Mouse (Mus musculus) monocyte, adult 2 months (primary cell): ENCODE data around the gene Flt3.

Experiments
- DNase-seq, 2 experiments: peaks; one replicate each; pipeline ENCODE4 v3.0.0; 2022; ENCODE audit warnings: low spot score in 2 of 2, low read depth in 1 of 2

Gene Flt3

DNA sequence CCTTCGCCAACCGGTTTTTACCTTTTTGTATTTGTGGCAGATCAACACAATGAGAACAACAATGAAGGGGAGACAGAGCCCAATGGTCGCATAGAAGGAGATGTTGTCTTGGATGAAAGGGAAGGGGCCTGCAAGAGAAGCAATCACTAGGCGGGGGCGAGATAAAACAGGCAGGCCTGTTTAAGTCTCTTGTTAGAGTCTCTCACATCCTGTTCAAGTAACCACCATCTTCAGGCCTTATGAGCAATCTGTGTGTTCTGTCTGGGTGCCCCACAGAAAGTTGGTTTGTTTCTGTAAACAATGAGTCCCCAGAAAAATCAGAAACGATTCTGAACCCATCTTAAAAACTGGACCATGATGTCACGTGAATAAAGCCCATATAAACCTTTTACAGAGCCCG is 45.3 kb downstream of the Flt3 start:
- DNase-seq, result no peak

- no peak for DNase-seq
Observed at GRCm38 (mm10) chr5:147354161-147354780, 46.0 kb downstream of the Flt3 start.

GRCm38 (mm10) chr5:147351931-147352330 is 48.4 kb downstream of the Flt3 start:
- DNase-seq, result no peak

- no peak for DNase-seq
Observed at GRCm38 (mm10) chr5:147345981-147346380, 54.3 kb downstream of the Flt3 start.

DNA sequence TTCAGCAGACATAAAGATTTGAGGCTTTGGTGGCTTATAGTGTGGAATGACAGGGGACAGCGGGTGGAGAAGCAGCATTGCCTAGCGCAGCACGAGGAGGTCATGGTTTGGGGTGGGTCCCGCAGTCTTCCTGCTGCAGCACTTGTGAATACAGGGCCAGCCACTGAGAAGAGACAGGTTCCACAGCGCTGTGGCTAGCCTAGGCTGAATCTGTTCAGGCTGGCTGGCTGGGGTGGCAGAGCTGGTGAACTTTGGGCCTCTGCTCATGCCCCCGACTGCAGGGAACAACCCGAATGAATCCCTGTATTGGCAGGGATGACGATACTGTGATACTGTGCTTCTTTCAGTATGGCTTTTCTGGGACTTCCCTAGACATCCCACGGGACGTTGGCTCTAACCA is 56.4 kb downstream of the Flt3 start:
- DNase-seq, result no peak

- DNase-seq, result no peak
Observed at GRCm38 (mm10) chr5:147342901-147343300, 57.4 kb downstream of the Flt3 start.

GRCm38 (mm10) chr5:147340741-147341414 is 59.4 kb downstream of the Flt3 start:
- DNase-seq, result no peak

- no peak for DNase-seq
Observed at GRCm38 (mm10) chr5:147339560-147339959, 60.7 kb downstream of the Flt3 start.

GRCm38 (mm10) chr5:147338967-147339366 is 61.3 kb downstream of the Flt3 start:
- no peak for DNase-seq

DNA sequence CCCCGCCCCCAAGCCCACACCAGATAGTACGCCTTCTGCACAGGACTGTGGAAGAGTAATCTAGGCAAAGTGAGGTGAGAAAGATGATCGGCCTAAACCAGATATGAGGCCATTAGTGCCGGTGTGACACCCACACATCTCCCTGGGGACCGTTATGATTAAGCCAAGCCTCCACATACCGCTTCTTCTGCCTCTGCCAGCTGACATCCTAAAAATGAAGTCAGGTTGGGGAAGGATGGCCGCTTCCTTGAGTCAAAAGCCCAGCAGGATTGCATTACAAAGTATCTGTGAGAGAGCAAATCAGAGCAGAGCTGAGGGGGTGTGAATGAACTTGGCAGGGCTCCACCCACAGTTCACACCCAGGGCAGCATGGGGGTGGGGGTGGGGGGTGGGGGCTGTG is 67.6 kb downstream of the Flt3 start:
- DNase-seq, result no peak

DNA sequence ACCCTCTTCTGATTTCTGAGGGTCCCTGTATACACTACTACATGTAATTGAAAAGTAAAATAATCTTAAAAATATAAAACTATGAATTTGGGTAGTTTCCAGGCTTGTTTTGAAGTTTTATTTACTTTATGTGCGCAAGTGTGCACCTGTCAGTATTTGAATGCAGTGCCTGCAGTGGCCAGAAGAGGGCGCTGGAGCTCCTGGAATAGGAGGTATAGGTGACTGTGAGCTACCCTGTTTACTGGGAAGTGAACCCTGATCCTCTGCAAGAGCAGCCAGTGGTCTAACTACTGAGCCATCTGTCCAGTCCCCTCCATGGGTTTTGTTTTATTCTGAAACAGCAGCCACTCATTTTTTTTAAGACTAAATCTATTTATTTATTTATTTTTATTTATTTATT is 68.7 kb downstream of the Flt3 start:
- peak; percentile 17 to 58 for DNase-seq

- no peak for DNase-seq
Observed at GRCm38 (mm10) chr5:147329946-147330345, 70.3 kb downstream of the Flt3 start.

- no peak for DNase-seq
Observed at GRCm38 (mm10) chr5:147327636-147328035, 72.7 kb downstream of the Flt3 start.

- DNase-seq, result no peak
Observed at GRCm38 (mm10) chr5:147325931-147326330, 74.4 kb downstream of the Flt3 start.

DNA sequence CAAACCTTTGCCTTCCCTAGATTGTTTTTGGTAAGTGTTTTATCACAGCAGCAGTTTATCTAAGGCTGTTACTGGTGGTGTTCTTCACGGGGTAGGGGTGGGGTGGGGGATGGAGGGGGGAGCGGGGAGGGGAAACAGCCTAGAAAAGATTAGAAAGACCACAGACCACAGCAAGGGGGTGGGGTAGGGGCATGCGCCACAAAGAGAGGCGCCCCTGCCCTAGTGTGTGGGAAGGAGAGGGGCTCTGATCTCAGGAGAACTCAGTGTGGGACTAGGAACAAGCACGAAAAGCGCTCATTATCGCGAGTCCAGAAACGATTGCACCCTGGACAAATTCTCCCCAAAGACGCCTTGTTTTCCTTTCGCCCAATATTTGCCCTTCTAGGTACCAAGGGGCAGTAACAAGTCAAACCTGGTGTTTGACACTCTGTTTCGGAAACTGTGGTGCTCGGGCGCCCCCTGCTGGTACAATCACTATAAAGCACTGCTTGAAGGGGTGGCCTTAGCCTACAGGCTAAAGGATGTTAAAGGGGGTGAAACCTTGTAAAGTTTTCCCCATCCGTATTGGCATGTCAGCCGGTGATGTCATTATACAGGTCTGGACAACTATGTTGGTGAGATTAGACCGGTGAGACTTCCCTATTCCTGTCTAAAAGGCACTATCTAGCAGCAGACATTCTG is 76.9 kb downstream of the Flt3 start:
- peak in 1 of 2 experiments; percentile 65 for DNase-seq

DNA sequence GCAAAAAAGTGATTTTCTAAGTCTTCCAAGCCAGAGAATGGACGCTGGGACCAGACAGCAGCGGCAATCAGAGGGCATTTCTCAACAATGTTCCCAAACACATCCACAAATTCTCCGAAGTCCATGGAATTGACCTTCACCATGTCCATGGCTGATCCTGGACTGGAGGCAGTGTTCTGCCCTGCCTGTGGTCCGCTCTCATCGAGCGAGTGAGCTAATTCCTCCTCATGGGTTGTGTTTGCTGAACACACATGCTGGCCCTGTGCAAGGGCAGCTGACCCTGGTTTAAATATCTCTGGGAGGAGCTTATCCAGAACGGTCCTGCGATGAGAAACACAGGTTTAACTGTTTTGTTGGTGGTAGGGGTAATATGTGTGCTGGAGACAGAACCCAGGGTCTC is 78.1 kb downstream of the Flt3 start, which contains the start of gene Urad:
Gene Urad, minus strand, starts transcription at position 258 of the 400 bp plus-strand sequence.
- DNase-seq, result no peak

DNA sequence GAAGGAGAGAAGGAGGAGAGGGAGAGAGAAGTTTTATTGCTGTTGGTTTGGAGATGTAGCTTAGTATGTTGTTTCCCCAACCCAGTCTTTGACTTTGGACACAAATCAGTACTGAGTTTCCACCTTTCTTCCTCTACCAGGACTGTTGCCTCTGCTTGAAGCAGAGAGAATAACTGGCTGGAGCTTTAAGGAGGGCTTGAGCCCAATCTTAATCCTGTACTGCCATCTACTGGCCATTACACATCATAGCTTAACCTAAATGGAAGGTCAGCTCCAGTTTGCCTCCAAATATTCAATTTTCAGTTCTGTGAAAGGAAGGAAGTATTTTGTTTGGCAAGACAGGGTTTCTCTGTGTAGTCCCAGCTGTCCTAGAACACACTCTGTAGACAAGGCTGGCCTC is 80.6 kb downstream of the Flt3 start:
- no peak for DNase-seq

- DNase-seq, result no peak
Observed at GRCm38 (mm10) chr5:147317991-147318390, 82.3 kb downstream of the Flt3 start.

DNA sequence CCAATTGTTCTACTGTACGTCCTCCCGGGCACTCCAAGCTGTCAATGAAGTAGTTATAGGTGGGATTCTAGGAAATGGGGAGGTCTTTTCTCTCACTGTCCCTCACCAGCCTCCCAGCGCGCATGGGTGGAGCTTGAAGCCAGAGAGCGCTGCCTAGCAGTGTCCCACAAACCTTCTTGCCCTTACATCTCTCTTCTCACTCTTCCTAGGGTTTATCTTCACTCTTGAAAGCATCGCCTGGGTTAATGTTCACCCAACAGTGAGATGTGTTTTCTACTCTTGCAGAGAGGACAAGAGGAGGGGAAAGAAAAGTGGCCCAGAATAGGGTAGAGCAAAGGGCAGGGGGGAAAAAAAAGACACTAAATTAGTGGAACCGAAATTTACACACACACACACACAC is 83.0 kb downstream of the Flt3 start:
- DNase-seq, result no peak

GRCm38 (mm10) chr5:147315432-147316075 is 84.7 kb downstream of the Flt3 start:
- DNase-seq, result no peak

- no peak for DNase-seq
Observed at GRCm38 (mm10) chr5:147314646-147315431, 85.5 kb downstream of the Flt3 start.
